Mouse (Mus musculus): ENCODE data around the gene Ppme1. TPM values are rescaled to one million over a fixed set of nuclear protein-coding genes. Genes with fewer than 3 reads are reported as not detected.

The Ppme1 gene
- 103 TPM in 2 replicates for polyA plus RNA-seq (2016; fragmentation: Nextera tagmentation; extraction: Ambion mirVana)

DNA sequence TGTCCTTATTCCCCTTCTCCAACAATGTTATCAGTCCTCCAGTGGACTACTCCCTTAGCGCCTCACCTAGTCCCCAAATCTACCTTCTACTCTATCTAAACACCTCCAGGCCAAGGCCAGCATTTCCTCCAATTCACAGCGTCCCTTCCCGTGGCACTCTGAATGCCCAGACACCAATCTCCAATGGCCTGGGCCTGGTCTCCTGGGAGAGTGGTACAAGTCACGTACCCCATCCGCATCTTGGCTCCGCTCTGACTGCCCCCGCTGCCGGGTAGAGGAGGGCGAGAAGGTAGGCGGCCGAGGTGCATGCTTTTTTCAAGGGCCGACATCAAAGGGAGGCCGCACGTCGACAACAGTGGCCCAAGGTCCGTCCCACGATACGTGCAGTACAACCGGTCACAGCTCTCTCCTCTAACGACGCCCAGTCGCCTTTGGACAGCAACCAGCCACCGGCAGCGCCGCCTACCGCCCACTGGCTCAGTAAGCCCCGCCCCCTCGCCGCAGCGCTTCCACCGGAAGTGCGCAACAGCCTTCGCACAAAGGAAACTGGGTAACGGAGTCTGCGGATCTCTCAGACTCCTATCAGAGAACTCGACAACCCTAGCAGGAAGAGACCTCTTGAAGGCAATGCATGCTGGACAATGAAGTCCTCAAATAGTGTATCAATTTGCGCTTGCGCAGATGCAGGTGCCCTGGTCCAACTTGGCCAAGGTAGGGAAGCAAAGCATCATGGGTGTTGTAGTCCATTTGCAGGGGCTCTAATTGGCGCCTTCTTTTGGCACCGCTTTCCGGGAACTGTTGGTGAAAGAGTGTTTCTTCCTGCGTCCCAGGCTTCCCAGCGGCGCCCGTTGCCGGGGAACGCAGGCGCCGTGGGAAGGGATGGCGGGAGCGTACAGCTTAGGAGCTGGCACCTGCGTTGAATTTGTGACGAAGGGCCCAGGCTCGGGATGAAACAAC, at the start of gene Ppme1, which contains the start of gene C2cd3:
Gene Ppme1 (minus strand): TSS at position 813 of the 957 bp plus-strand sequence.
Gene C2cd3 (plus strand): TSS at position 739 of the 957 bp plus-strand sequence.
- no peaks in the 10 kb centered on the region for H3K27me3 ChIP-seq
- H3K4me1 ChIP-seq: peaks cover 21% of the 10 kb centered on the region
- H3K9me3 ChIP-seq: no peaks in the 10 kb centered on the region
- peak within 1 kb of the TSS; percentile 78 for H3K9ac ChIP-seq
- peak within 1 kb of the TSS; percentile 69 for H3K4me3 ChIP-seq (replicated peaks)
- WGBS: under 1% methylated on average over 54 of the region's 54 CpGs
- H3K4me2 ChIP-seq: peak within 1 kb of the TSS; percentile 79
- H3K36me3 ChIP-seq (replicated peaks): peaks cover 19% of the 10 kb centered on the region
- peak; percentile 97 for ATAC-seq (ENCODE audit: low FRiP score)
- peak within 1 kb of the TSS; percentile 89 for H3K27ac ChIP-seq

- H3K36me3 ChIP-seq (replicated peaks): peaks cover 86% of the 10 kb centered on the region
These were observed 36.6 kb upstream of the Ppme1 start for GRCm38 (mm10) chr7:100408684-100409083.

GRCm38 (mm10) chr7:100407677-100408076, 35.6 kb upstream of the Ppme1 start:
- Histone ChIP-seq H3K36me3 (replicated peaks) (peaks cover 86% of the 10 kb centered on the region), H3K9ac (no peak overlapping the region), H3K27me3 (no peaks in the 10 kb centered on the region), H3K4me3 (replicated peaks) (no peak overlapping the region), H3K27ac (no peak overlapping the region), H3K4me1 (no peaks in the 10 kb centered on the region), H3K4me2 (no peak overlapping the region), H3K9me3 (no peaks in the 10 kb centered on the region)
- no peak for ATAC-seq (ENCODE audit: low FRiP score)
- 95% methylated on average over 5 of the region's 5 CpGs for WGBS

More at GRCm38 (mm10) chr7:100408684-100409083, 36.6 kb upstream of the Ppme1 start:
- Histone ChIP-seq H3K27ac (no peak overlapping the region), H3K9ac (no peak overlapping the region), H3K4me2 (no peak overlapping the region), H3K4me1 (no peaks in the 10 kb centered on the region), H3K9me3 (no peaks in the 10 kb centered on the region), H3K4me3 (replicated peaks) (no peak overlapping the region), H3K27me3 (no peaks in the 10 kb centered on the region)
- WGBS: 97% methylated on average over 4 of the region's 4 CpGs
- ATAC-seq (ENCODE audit: low FRiP score): no peak

DNA sequence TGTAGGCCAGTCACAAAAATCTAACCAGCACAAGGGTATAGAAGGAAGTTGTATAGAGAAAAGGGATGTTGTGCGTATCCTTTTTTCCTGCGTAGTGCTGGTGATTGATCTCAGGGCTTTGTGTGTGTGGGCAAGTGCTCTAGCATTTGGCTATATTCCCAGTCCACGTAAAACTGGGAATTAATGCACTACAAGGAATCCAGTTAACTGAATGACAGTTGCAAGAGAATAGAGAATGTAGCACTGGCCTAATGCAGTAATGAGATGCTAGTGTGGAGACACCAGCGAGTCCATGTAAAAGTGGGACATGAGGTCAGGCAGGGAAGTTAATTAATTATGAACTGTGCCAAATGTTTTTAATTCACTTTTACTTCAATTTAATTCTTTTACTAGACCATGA, 30.6 kb upstream of the Ppme1 start:
- no peak overlapping the region for H3K9ac ChIP-seq
- peaks cover 72% of the 10 kb centered on the region for H3K36me3 ChIP-seq (replicated peaks)
- H3K27me3 ChIP-seq: no peaks in the 10 kb centered on the region
- no peak overlapping the region for H3K4me2 ChIP-seq
- no peaks in the 10 kb centered on the region for H3K9me3 ChIP-seq
- ATAC-seq (ENCODE audit: low FRiP score): no peak
- no peak overlapping the region for H3K27ac ChIP-seq
- 69% methylated on average over 4 of the region's 4 CpGs for WGBS
- no peaks in the 10 kb centered on the region for H3K4me1 ChIP-seq
- H3K4me3 ChIP-seq (replicated peaks): no peak overlapping the region

GRCm38 (mm10) chr7:100400899-100401539, 28.9 kb upstream of the Ppme1 start:
- Histone ChIP-seq H3K4me1 (no peaks in the 10 kb centered on the region), H3K4me3 (replicated peaks) (no peak overlapping the region), H3K9me3 (no peaks in the 10 kb centered on the region), H3K4me2 (no peak overlapping the region), H3K36me3 (replicated peaks) (peaks cover 70% of the 10 kb centered on the region), H3K27ac (no peak overlapping the region), H3K9ac (no peak overlapping the region), H3K27me3 (no peaks in the 10 kb centered on the region)
- WGBS: 75% methylated on average over 4 of the region's 4 CpGs
- ATAC-seq (ENCODE audit: low FRiP score): no peak

- no peaks in the 10 kb centered on the region for H3K4me1 ChIP-seq
- no peaks in the 10 kb centered on the region for H3K27me3 ChIP-seq
- H3K27ac ChIP-seq: no peak overlapping the region
- H3K4me2 ChIP-seq: no peak overlapping the region
- no peaks in the 10 kb centered on the region for H3K9me3 ChIP-seq
- ATAC-seq (ENCODE audit: low FRiP score): no peak
- H3K9ac ChIP-seq: no peak overlapping the region
- WGBS: 68% methylated on average over 8 of the region's 8 CpGs
- peaks cover 71% of the 10 kb centered on the region for H3K36me3 ChIP-seq (replicated peaks)
- no peak overlapping the region for H3K4me3 ChIP-seq (replicated peaks)
These were observed 27.3 kb upstream of the Ppme1 start for GRCm38 (mm10) chr7:100399231-100399913.

DNA sequence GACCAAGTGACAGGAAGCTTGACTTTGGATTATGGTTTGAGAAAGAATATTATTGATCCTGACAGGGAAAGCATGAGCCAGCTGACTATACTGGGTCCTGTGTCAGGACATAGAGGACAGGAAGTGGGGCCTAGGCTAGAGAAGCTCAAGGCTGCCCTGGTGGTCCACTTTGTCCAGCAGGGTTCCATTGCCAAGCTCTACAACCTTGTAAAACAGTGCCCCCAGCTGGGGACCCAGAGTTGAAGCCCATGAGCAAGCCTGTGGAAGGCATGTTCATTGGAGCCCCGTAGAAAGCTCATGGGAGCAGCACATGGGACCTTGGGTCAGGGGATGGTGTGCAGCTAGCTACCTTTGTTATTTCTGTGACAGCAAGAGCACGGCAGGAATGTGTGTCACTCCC, 20.2 kb upstream of the Ppme1 start:
- no peaks in the 10 kb centered on the region for H3K9me3 ChIP-seq
- no peaks in the 10 kb centered on the region for H3K27me3 ChIP-seq
- no peak overlapping the region for H3K4me3 ChIP-seq (replicated peaks)
- WGBS: 86% methylated on average over 2 of the region's 2 CpGs
- H3K27ac ChIP-seq: no peak overlapping the region
- peaks cover 76% of the 10 kb centered on the region for H3K36me3 ChIP-seq (replicated peaks)
- H3K9ac ChIP-seq: no peak overlapping the region
- no peak overlapping the region for H3K4me2 ChIP-seq
- no peak for ATAC-seq (ENCODE audit: low FRiP score)
- no peaks in the 10 kb centered on the region for H3K4me1 ChIP-seq

- Histone ChIP-seq H3K4me1 (no peaks in the 10 kb centered on the region), H3K27ac (no peak overlapping the region), H3K4me3 (replicated peaks) (no peak overlapping the region), H3K36me3 (replicated peaks) (peaks cover 61% of the 10 kb centered on the region), H3K9me3 (no peaks in the 10 kb centered on the region), H3K9ac (no peak overlapping the region), H3K4me2 (no peak overlapping the region), H3K27me3 (no peaks in the 10 kb centered on the region)
- WGBS: 93% methylated on average over 8 of the region's 8 CpGs
- ATAC-seq (ENCODE audit: low FRiP score): no peak
These were observed 18.1 kb upstream of the Ppme1 start for GRCm38 (mm10) chr7:100390166-100390565.

GRCm38 (mm10) chr7:100388174-100388573, 16.1 kb upstream of the Ppme1 start:
- Histone ChIP-seq H3K27ac (no peak overlapping the region), H3K9me3 (no peaks in the 10 kb centered on the region), H3K4me1 (no peaks in the 10 kb centered on the region), H3K4me2 (no peak overlapping the region), H3K9ac (no peak overlapping the region), H3K36me3 (replicated peaks) (peaks cover 58% of the 10 kb centered on the region), H3K4me3 (replicated peaks) (no peak overlapping the region), H3K27me3 (no peaks in the 10 kb centered on the region)
- ATAC-seq (ENCODE audit: low FRiP score): no peak
- 92% methylated on average over 2 of the region's 2 CpGs for WGBS

DNA sequence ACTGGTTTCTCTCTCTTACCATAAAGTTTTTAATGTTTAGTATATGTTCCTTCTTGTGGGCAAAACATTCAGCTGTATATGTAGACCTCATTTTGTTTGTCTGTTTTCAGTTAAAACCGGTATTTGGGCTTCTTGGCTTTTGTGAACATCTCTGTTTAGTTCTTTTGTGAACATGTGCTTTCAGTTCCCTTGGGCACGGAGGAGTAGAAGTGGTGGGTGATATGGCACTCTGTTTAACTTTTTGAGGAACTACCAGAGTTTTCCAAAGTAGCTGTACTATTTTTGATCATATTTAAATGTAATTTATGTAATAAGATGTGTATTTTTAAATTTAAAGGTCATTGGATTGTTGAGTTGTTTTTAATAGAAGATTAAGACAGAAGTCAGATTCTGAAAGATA, 11.1 kb upstream of the Ppme1 start:
- no peak overlapping the region for H3K27ac ChIP-seq
- peaks cover 59% of the 10 kb centered on the region for H3K36me3 ChIP-seq (replicated peaks)
- H3K4me3 ChIP-seq (replicated peaks): no peak overlapping the region
- no peak overlapping the region for H3K4me2 ChIP-seq
- no peak overlapping the region for H3K9ac ChIP-seq
- no peaks in the 10 kb centered on the region for H3K4me1 ChIP-seq
- no peaks in the 10 kb centered on the region for H3K27me3 ChIP-seq
- H3K9me3 ChIP-seq: no peaks in the 10 kb centered on the region
- 87% methylated on average over 2 of the region's 2 CpGs for WGBS
- no peak for ATAC-seq (ENCODE audit: low FRiP score)

- Histone ChIP-seq H3K27me3 (no peaks in the 10 kb centered on the region), H3K9me3 (no peaks in the 10 kb centered on the region), H3K4me2 (no peak overlapping the region), H3K27ac (no peak overlapping the region), H3K36me3 (replicated peaks) (peaks cover 63% of the 10 kb centered on the region), H3K4me3 (replicated peaks) (no peak overlapping the region), H3K9ac (no peak overlapping the region), H3K4me1 (no peaks in the 10 kb centered on the region)
- ATAC-seq (ENCODE audit: low FRiP score): no peak
These were observed 9.1 kb upstream of the Ppme1 start for GRCm38 (mm10) chr7:100381161-100381560.

- no peaks in the 10 kb centered on the region for H3K27me3 ChIP-seq
- H3K9me3 ChIP-seq: no peaks in the 10 kb centered on the region
- peaks cover 69% of the 10 kb centered on the region for H3K36me3 ChIP-seq (replicated peaks)
- no peaks in the 10 kb centered on the region; the same call in 1 of the 2 replicates for H3K4me1 ChIP-seq
- no peak overlapping the region for H3K4me3 ChIP-seq (replicated peaks)
- H3K9ac ChIP-seq: no peak overlapping the region
- no peak overlapping the region for H3K4me2 ChIP-seq
- ATAC-seq (ENCODE audit: low FRiP score): no peak
- no peak overlapping the region for H3K27ac ChIP-seq
- WGBS: 88% methylated on average over 2 of the region's 2 CpGs
These were observed 6.2 kb upstream of the Ppme1 start for GRCm38 (mm10) chr7:100378257-100378656.
